Mouse (Mus musculus): ENCODE data around the gene Nefh. TPM values are rescaled to one million over a fixed set of nuclear protein-coding genes. Genes with fewer than 3 reads are reported as not detected.

The Nefh gene
- total RNA-seq (2023) = not detected in 2 replicates

DNA sequence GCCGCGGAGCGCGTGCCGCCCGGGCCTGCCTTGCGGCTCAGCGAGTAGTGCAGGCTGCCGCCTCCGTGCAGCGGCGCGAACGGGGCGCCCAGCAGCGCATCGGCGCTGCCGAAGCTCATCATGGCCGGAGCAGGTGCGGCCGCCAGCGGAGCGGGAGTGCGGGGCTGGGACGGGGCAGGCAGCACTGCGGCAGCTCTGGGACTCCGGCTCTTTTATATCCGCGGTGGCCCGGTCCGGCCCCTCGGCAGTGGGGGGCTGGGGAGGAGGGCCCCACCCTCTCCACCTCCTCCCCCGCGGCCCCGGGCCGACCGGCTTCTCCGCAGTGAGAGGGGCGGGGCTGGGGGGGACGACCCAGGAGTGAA is at the start of gene Nefh:
Gene Nefh (minus strand): TSS at position 252 of the 362 bp plus-strand sequence.

DNA sequence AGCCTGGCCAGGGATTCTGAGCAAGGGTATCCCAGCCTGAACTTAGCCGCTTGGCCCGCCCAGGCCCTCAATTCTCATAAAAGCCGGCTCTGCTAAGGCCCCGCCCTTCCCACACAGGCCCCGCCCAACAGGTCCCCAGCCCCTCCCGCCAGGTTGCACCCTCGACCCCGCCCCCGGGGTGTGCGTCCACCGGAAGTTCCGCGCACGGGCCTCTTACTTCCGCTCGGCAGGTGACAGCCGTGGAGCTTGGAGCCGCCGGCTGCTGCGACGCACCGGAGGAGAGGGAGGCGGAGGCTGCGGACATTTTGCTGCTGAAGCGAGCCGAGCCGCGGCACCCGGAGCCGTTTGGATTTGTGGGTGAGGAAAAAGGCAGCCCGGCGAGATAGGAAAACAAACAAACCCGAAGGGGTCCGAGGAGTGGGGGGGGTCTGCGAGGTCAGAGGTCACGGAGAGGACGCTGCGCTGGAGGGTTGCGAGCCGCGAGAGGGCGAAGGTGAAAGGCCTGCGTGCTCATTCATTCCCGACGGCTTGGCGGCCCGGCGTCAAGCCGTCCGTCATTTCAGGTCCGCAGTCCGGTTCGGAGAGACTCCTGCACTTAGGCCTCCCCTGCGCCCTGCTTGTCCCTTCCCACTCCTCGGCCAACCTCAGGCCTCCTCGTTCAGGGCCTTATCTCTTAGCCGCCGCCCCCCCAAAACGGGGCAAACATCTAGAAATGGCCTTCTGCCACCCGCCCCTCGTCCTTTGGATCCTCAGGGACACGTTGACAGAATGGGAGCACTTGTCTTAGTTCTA is 39.0 kb upstream of the Nefh start, which contains the start of gene Ap1b1:
Gene Ap1b1 (plus strand): TSS at position 130 of the 792 bp plus-strand sequence.

GRCm38 (mm10) chr11:4894848-4895816 is 52.7 kb downstream of the Nefh start, which contains the start of gene Thoc5:
Thoc5 (plus strand) TSS chr11:4895320.

Other genes with a start within 250 kb of the Nefh start
- 96.3 and 118 TPM in 2 replicates for gene Uqcr10, start 243.7 kb downstream of the Nefh start, total RNA-seq (2023)
- gene Zmat5, start 243.4 kb downstream of the Nefh start, total RNA-seq (2023) = 15.2 and 17.8 TPM in 2 replicates
- gene Cabp7, start 201.3 kb downstream of the Nefh start, total RNA-seq (2023) = not detected in 2 replicates
- gene Nf2, start 98.5 kb downstream of the Nefh start, total RNA-seq (2023) = 17.6 and 21.6 TPM in 2 replicates
- gene Nipsnap1, start 74.1 kb downstream of the Nefh start, total RNA-seq (2023) = 1.6 and 3.4 TPM in 2 replicates
- 10.7 and 13.2 TPM in 2 replicates for gene Thoc5, start 52.7 kb downstream of the Nefh start, total RNA-seq (2023)
- gene Ap1b1, start 38.8 kb upstream of the Nefh start, total RNA-seq (2023) = 35.4 and 42.3 TPM in 2 replicates
- not detected in 2 replicates for gene Rasl10a, start 110.1 kb upstream of the Nefh start, total RNA-seq (2023)
- 2.0 and 2.6 TPM in 2 replicates for gene Gas2l1, start 117.3 kb upstream of the Nefh start, total RNA-seq (2023)
- 3.7 and 5.4 TPM in 2 replicates for gene Rhbdd3, start 150.9 kb upstream of the Nefh start, total RNA-seq (2023)
- 337 and 372 TPM in 2 replicates for gene Ewsr1, start 151.2 kb upstream of the Nefh start, total RNA-seq (2023)
- gene Emid1, start 204.2 kb upstream of the Nefh start, total RNA-seq (2023) = 0.79 and 1.2 TPM in 2 replicates